Mouse (Mus musculus) c-Kit-positive CD71-positive TER-119-positive erythroid progenitor cells, embryonic 14.5 days (primary cell): Measurements from ENCODE around the gene Spty2d1.

Experiments
- DNase-seq: peaks from one replicate; pipeline ENCODE4 v3.0.0-alpha.2; 2013; ENCODE audit warnings: low spot score

Spty2d1 gene

DNA sequence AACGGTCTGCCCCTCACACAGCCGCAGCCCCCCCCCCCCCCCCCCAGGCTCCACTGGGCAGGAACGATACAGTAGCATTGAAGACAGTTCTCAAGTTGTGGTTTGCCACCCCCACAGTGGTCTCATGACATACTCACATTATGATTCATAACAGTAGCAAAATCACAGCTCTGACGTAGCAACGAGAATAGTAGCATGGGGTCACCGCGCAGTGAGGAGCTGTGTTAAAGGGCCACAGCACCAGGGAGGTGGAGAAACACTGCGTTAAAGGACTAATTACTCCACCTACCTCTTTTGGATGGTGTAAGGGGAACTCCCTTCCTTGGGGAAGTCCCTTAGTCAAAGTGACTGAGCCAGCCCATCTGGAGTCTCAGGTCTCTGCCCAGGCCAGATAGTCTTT is 14.3 kb upstream of the Spty2d1 start:
- DNase-seq: no peak

DNA sequence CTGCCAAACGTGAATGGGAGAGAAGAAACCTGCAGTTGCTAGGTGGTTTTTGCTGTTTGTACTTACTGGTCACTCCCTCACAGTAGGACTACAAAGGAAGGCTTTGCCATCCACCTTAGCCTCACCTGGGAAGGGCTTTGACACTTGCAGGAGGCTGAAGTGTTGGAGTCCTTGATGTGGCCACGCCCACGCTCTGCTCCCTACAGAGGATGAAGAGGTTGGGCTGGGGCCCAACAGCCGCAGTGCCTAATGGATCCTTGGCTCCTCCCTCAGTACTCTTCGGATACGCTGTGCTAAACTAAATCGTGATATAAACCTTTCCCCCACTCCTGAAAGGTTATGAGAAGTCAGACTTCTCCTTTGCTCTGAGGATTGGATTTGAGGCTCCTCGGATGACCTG is 12.7 kb upstream of the Spty2d1 start:
- no peak for DNase-seq

DNA sequence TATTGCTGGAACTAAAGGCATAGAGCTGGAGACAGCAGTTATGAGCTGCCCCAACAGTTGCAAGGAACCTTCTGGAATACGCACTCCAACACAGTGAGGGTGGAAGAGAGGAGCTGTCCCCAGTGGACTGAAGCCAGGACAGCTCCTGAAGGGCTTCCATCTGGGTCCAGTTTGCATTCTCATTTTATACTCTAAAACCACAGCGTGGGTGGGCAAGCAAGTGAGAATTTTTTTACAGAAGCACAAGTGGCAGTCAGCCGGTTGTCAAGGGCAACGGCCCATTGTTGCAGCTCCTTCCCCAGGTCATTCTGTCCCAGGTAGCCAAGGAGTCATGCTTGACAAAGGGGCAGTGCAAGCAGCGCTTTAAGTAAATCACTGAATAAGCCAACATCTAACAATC is 11.4 kb upstream of the Spty2d1 start:
- no peak for DNase-seq

DNA sequence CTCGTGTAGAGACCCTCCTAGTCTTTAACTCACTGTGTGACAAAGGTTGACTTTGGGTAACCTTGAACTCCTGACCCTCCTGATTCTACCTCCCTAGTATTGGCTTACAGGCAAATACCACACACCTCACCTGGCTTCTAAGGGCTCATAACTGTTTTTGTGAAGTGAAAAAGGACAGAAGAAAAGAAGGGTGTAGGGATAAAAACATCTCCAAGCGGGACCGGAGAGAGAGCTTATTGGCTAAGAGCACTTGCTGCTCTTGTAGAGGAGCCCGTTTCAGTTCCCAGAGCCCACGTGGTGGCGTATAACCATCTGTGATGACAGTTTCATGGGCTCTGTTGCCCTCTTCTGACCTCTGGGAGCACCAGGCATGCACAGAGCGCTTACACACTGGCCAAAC is 8.9 kb upstream of the Spty2d1 start:
- no peak for DNase-seq

DNA sequence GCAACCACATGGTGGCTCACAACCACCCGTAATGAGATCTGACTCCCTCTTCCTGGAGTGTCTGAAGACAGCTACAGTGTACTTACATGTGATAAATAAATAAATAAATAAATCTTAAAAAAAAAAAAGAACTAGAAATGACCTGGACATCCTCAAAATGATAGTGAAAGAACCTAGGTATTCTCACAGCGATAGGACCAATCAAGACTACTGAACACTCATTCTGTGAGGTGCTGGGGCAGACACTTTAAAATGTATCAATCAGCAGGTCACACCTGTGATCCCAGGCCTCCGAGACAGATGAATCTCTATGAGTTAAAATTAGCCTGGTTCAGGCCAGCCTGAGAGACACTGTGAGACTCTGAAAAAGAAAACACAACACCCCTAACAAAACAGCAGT is 8.4 kb upstream of the Spty2d1 start:
- no peak for DNase-seq

DNA sequence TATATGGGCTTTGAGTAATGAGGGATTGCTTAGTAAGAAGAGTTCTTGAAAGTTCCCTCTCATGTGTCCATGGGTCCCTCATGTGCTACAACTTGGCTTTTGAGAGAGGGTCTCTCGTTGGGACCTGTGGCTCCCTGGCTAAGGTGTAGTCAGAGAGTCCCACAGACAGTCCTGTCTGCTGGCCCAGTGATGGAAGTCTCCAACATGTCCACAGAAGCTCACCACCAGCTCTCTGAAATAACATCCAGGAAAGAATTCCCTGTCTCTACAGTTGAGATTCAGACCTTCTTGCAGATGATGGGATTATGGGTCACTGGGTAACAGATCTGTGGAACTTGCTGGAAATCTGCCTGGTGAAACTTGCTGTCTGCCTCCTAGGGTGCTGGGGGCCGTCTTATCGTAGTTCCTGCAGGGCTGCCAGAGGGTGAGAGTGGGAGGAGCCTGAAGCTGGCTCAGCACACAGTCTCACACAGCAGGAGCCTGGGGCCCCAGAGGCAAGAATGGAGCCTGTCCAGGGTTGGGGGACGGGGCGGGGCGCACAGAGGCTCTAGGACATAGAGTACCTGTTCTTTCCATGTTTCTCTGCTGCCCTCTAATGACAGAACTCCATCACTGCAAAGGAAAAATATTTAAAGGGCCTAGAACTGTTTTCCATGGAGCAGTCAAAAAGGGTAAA is 7.3 kb upstream of the Spty2d1 start:
- DNase-seq: peak; percentile 93

DNA sequence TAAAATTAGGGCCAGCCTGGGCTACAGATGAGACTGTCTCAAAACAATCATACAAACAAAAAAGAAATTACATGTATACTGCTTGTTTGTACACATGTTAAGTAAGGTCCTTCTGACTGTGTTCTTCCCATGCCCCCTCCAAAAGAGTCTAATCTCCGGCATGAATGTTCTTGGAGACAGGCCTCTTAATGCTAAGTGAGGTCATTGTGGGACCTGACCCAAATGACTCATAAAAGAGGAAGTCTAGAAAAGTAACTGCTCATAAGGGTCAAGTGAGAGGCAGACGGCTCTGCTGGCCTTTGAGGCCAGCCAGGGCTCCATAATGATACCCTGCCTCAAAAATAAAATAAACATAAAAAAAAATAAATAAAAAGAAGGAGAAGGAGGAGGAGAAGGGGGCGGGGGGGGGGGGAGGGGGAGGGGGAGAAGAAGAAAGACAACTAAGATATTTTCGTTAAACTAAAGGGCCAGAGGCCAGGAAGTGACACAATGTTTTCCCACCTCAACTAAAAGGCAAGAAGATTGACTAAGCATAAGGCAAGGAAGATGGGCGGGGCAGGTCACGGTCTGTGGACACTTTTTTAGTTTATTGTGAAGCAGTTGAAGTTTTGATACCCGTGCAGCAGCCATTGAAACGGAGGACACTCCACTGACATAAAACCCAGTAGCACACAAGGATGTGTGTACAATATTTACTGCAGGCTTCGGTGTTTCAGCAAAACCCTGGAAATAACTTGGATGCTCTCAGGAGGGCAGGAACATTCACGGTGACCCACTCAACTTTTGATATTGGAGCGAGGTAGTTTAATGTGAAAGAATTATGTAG is 6.6 kb upstream of the Spty2d1 start:
- DNase-seq: no peak

DNA sequence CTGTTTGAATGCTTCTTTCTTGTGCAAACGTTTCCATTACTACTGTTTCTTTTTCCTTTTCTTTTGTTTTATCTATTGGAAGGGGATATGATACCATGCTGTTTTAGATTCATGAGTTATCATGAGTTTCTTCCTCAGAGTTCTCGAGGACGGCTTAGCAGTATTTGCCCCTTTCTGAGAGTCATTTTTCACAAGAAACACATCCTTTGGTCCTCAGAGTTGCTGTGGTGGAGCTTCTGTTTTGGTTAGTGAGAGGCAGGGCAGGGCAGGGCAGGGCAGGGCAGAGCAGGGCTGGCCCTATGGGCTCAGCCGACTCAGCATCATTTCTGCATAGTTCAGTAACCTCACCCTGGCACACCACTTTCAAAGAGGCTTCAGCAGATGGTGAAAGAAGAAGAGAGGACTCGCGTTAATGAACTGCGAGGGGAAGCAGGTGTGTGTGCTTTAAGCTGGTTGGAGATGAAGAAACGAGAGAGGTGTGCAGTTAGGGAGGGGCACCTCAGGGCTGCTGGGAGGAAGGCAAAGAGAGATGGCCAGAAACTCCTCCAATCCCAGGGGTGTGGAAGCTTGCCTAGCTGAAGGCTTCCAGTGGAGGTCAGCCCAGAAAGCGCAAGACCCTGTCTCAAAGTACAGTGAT is 5.0 kb upstream of the Spty2d1 start:
- no peak for DNase-seq

DNA sequence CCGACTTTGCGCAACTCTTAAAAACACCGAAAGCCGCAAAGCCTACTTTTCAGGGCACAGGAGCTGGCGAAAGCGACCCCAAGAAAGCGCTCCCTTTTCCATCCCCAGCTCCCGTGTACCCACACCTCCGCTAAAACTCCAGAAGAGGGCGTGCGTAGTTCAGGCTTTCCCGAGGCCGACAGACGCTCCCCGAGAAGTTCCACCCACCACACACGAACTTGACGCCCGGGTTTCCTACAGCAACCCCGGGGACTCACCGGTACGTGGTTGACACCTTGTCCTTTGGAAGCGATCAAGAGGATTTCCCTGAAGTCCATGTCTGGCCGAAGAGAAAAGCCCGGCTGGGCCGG is 418 bp downstream of the Spty2d1 start:
- no peak for DNase-seq

DNA sequence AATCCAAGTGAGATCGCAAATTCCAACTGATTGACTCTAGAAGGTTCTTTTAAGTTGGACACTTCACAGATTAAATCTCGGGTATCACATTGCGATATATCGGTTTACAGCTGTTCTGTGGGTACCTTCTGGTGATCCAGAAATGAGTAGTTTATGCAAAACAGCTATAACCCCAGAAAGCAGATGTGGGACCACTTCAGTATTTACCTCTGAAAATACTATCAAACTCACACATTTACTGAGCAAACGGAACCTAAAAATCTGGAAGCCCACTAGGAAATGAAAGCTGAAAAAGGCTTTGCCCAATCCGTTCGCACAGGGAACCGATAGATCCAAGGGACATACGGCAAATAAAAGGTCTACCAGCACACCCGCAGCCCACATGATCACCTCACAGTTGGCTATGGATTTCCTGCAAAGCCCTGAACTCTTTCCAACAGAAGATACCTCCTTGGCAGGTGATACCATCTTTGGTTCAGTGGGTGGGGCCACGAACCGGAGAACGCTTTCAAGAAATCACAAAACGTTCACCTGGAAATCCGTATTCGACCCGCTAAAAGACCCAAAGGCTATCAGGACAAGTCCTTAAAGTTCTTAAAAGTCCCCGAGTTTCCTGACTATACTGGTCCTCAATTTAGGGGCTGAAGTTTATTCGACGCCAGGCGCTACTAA is 966 bp downstream of the Spty2d1 start:
- DNase-seq: no peak

DNA sequence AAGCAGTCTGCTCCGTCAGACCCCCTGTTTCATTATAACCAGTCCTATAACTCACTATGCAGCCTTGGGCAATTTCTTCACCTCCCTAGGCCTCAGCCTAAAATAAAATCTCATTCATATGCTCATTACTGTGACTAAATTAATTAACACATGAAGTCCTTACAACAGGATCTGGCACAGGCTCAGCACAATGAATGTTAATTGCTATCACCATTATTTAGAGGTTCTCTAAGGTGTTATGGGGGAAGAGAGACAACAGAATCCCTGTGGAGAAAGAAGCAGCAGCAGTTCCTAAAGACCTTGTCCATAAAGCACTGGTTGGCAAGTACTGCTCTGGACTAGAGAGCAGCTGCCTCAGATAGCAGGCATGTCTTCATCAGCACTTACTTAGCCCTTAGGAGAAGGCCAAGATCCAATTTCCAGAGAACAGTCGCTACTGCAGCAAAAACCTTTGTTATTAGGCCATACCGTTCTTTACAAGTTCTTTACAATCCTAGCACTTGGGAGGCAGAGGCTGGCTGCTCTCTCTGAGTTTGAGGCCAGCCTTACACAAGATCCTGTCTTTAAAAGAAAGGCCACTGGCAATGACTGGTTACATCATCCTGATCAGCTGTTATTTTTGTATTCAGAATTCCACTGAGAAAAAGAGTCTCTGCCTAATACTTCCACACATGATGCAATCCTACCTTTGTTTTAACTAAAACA is 4.6 kb downstream of the Spty2d1 start:
- no peak for DNase-seq

DNA sequence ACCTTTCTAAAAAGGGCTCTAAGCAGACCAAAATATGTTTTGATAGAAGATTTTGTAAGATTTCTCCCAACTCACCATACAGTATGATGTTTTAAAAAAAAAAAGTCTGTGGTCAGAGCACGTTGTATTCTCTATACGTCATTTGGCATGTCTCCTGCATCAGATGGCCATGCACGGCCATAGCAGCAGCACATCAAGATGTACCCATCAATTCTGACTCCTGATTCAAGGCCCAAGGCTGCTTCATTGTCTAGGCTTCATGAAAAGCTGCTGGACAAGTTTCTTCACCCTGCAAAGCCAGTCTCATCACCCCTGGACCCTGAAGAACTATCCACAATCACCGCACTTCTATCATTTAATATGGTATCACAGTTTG is 6.3 kb downstream of the Spty2d1 start:
- DNase-seq: no peak

DNA sequence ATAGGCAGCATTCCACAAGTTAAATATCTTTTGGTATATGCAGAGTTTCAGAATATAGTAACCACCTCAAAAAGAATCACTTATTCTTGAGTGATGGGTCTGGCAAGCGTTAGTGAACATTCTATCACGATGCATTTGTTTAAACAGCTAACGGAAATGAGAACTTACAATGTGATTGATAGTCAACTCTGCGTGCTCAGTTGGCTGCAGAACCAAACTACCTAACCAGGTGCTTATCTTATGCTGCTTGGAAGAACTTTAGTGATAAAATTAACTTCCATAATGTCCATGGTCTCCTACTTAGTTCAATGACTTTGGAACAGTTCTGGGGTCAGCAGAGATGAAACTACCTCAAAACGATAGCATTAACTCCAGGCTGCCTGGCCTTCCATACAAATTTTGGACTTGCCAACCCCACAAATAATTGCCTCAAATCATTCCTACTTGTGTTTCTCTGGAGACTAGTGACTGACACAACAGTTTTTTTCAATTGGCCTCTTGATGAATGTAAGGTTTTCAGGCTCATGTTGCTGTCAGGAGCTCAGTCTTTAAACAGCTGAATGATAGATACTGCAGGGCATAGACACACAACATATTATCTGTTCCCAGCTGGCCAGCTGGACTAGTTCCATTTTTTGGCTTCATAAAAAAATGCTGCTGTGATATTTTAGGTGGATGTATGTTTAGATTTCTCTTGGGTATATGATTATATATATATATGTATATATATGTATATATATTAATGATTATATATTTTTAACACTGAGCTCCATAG is 6.9 kb downstream of the Spty2d1 start:
- DNase-seq: no peak

DNA sequence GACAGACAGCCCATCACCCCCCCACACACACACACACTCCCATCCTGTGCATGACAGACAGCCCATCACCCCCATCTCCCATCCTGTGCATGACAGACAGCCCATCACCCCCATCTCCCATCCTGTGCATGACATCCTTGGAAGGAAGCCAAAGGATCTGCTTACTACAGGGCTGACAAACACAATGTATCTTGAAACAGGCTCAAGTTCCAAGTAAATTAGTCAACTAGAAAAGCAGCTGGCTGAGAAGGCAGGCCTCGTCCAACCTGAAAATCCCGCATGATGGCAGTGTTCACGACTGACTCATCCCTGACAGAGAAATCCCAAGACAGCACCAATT is 7.6 kb downstream of the Spty2d1 start:
- DNase-seq: no peak

DNA sequence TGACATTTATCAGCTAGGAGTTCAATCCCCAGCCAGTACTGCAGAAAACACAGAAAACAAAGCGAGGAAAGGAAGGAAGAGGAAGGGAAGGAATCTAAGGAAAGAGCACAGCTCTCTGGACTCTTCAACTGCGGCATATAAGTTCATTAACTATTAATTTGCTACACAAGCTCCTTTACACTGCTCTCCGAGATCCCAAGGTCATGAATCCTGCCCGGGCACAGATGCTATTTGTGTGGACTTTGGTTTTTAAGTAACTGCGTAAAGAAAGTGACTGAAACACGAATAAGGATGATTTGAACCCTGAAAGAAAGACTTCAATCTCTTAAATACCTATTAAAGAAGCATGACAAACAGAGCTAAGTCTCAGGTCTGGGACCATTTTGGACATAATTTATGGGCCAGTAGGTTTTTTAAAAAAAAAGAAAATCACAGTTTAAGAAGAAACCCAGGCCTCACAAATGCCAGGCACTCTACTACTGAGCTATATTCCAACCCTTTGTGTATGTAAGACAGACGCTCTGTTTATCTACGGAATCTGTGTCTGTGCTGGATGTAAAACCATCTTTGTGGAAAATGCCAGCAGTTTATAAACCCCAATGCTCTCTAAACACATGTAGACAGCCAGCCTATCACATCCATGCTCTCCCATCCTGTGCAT is 8.1 kb downstream of the Spty2d1 start:
- DNase-seq: no peak

DNA sequence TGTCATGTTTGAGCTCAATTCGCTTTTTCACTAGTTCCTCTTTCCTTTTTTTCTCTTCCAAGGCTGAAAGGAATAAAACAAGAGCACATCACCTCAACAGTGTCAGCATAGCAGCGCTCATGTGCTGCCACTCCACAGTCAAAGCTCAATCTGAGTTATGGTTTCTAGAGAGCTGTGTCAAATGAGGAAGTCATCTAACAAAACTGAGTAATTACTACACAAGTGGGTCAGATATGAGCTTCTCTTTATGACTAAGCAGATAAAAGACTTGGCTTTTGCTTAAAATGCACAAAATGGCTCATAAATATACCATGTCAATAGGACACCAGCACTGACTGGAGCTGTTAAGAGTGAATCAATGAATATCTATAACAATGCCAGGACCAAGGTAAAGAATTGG is 9.3 kb downstream of the Spty2d1 start:
- DNase-seq: no peak

DNA sequence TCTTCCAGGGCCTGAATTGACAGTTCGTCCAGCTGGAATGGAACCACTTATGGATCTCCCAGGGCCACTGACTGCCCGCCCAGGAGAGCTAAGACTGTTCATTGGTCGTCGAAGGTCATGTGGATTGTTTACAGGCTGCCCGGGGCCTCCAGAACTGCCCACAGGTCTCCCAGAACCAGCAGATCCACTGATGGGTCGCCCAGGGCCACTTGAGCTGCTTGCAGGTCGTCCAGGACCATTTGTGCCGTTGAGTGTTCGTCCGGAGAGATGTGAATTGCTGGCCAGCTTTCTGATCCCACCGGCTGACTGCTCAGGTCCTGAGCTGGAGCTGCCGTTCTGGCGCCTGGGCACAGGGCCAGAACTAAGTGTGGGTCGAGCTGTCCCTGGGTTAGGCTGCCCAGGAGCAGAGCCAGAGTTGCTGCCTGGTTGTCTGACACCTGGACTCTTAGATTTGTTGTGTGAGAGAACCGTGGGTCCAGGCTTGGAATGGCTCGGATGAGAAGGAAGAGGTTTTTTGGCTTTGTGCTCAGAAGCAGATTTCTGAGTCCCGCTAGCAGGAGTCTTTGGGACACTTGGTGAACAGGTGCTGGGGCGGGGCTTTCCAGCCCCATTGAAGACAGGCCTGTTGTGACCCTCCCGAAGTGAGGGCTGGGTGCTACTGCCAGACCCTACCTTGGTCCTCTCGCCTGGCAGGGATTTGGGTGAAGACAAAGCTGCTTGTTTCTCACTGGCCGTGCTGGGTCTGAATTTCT is 10.4 kb downstream of the Spty2d1 start:
- no peak for DNase-seq

DNA sequence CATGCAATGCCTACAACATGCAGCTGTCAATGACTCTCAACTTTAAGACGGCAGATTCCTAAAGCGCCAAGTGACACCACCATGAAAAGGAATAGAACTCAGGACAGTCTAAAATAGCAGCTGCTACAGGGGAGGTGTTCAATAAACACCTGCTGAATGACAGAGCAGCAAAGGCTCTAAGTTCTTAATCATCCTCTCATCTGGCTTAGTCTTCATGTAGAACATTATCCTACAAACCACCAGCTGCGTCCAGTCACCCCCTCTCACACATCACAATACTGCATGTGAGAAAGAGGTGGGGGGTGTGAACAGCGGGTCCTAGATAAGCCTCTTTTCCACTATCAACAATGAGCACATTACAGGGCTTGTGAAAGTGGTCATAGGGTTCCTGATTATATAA is 11.2 kb downstream of the Spty2d1 start:
- DNase-seq: peak; percentile 62

DNA sequence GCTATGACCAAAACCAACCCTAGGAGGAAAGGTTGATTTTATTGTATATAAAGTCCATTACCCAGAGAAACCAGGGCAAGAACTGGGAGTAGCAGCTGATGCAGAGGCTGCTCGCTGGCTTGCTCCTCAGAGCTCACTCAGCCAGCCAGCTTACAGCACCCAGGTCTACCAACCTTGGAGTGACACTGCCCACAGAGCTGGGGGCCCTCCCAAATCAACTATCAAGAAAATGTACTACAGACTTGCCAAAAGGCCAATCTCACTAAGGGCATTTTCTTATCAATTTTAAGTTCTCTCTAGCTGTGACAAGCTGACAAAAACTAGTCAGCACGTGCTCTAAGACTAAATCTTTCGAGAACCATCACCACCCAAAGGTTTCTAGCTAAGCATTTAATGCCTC is 12.7 kb downstream of the Spty2d1 start:
- no peak for DNase-seq

DNA sequence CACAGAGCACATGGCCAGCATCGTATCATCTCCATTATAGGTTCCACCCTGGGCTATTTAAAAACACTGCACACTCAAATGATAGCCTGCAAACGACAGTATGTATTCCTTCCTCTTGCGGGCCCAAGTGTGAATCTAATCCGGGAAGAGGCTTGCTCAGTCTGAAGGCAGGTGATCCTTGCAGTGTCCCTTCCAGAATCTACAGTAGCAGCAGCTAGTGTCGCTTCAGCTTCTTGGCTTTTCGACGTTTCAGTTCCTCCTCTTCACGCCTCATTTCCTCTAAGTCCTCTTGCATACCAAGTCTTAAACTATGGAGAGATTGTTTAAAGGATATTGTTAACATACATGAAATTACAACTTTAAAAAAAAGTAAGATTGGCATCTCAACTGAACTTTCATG is 15.1 kb downstream of the Spty2d1 start:
- no peak for DNase-seq
